Mouse (Mus musculus) cerebellum, postnatal 4 days (tissue): Measurements from ENCODE around the gene Apbb2.

Experiments used
- DNase-seq, 2 experiments: peaks; one replicate each; pipeline ENCODE4 v3.0.0; 2022; ENCODE audit warnings: low spot score in 2 of 2, mixed read lengths in 1 of 2

The Apbb2 gene

DNA sequence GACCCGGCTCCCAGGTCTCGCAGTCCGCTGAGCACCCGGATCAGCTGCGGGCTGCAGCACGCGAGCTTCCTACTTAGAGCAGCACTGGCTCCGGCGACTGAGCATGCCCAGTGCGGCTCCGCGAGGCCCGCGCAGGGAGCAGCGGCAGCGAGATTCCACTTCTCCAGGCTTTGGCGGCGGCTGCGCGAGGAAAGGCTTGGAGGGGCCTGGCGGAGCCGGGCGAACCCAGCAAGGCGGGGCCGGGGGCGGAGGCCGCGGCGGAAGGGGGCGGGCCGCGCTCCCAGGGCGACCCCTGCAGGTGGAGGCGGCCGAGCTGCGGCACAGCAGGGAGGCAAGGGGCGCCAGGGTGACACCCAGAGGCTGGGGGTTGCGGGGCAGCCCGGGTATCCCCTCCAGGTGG lies at the start of gene Apbb2:
Apbb2 (minus strand) TSS at position 188 of the 400 bp plus-strand sequence.
- DNase-seq, result peak; percentile 91 to 94

DNA sequence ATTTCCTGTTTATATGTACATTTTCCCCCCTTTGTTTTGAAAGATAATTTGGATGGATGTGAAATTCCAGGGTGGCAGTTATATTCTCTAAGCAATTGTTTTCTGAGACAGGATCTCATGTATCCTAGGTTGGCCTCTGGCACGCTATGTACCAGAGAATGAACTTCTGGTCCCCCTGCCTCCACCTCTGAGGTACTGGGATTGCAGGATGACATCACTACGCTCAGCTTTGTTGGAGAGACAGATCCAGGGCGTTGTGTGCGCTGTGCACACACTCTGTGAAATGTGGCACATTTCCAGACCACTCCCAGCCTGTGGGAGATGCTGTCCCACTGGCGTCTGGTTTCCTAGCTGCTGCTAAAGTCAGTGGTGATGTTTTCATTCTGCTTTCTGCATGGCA lies 35.6 kb upstream of the Apbb2 start:
- no peak for DNase-seq

DNA sequence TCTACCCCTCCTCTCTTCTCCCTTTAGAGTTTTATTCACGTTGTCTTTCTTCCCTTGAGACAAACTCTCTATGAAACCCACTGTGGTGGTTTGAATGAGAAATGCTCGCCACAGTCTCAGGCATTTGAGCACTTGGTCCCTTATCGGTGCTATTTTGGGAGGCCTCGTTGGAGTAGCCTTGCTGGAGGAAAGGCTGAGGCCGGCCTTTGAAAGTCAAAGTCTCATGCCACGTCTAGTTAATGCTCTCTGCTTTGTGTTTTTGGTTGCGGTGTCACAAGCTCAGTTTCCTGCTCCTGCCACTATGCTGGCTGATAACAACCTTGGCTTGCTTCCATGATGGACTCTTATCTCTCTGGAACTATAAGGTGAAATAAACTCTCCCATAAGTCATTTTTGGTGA lies 28.9 kb upstream of the Apbb2 start:
- no peak for DNase-seq

DNA sequence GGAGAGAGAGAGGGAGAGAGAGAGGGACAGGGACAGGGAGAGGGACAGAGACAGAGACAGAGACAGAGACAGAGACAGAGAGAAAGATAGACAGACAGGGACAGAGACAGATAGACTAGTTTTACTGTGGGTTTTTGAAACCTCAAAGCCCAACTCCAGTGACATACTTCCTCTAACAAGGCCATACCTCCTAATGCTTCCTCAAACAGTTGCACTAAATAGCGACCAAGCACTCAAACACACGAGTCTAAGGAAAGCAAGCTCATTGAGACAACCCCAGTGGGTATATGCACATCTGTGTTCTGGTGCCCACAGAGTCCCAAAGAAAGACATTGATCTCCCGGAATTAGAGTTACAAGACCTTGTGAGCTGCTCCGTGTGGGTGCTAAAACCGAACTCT lies 24.7 kb upstream of the Apbb2 start:
- no peak for DNase-seq

DNA sequence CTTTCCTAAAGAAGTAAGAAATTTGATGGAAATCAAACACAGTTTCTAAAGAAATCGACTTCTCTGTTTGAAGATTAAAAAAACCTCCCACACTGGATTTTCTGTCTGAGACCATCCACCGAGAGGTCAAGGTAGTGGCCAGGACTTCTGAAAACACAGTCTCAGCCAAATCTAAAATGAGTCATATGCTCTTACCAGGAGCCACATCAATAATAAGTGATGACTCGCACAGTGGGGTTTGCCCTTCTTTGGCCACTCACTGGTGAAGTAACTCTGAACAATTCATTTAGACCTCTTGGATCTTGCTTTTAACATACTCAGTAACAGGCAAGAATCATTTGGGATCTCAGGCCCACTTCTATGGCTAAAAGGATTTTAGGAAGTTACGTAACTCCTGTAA lies 23.6 kb upstream of the Apbb2 start:
- no peak for DNase-seq

DNA sequence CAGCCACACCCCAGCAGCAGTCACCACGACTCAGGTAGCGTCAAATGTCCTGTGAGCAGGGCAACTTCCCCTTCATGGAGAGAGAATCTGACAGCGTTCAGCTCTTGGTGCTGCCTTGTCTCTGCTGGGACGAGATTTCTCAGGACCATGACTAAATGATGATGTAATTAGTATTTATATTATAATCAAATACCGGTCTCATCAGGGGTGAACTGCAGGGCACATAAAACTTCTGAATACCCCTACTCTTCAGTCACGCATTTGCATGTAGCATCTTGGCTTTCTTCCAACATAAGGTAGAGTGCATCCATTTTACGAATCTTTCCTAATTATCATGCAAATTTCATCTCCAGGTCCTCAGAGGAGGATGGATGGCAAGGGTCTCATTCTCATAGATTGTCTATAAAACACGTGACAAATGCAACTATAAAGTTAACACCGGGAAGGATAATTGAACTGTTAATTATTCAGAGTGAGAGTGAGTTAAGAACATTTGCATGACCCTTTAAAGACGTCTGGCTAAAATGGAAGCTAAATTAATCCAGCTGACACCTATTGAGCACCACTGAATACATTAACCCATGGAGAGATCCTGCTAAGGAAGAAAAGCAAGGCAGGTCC lies 17.0 kb upstream of the Apbb2 start:
- DNase-seq, result no peak

DNA sequence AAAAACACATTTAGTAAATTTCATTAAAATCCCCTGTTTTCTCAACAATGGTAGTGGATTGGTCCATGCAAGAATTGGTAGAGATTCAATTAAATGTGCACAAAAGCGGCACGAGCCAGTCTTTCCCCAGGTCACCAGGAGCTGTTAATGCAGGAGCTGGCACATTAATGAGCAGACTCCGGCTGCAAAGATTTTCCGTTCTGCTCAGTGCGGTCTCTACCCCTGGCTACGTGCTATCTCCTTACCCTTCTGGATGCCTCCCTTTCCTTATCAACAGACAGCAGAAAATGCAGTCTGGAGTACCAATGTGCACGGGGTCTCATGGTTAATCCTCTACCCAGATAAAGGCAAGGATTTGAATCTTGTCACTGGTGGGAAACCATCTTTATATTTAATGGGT lies 9.2 kb upstream of the Apbb2 start:
- DNase-seq, result no peak

DNA sequence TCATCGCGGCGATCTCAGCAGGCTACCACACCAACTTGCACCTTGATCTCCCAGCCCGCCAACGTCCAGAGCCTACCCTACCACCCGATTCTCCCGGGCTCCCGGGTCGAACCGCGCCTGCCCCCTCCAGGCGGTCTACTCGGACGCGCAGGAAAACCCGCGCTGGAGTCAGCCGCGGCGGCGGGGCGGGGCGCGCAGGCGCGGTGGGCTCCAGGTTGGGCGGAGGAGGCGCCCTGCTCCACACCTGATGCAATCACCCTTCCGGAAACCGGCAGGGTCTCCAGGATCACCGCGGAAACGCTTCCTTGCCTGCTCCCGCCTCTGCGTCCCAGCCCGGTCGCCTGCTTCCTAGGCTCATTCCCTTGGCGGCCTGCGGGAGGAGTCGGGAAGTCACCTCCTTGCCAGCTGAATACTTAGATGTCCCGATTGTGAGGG lies 1.6 kb upstream of the Apbb2 start:
- peak; percentile 70 to 81 for DNase-seq

DNA sequence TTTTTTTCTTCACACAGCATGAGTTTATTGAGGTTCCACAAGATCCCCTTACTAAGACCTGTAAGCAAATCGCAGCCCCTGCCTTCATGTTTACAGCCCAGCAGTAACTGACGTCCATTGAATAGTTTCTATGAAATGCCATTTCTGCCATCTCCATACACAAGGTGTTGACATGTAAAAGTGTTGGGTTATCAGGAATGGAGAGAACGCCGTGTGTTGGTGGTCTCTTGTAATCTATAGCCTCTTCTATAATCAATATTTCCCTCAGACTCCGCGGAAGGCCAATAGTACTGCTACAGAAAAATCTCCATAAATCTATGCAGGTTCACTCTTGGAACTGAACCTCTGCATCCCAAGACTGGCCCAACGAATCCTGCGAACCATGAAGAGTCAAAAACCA lies 1.1 kb upstream of the Apbb2 start:
- DNase-seq, result no peak

DNA sequence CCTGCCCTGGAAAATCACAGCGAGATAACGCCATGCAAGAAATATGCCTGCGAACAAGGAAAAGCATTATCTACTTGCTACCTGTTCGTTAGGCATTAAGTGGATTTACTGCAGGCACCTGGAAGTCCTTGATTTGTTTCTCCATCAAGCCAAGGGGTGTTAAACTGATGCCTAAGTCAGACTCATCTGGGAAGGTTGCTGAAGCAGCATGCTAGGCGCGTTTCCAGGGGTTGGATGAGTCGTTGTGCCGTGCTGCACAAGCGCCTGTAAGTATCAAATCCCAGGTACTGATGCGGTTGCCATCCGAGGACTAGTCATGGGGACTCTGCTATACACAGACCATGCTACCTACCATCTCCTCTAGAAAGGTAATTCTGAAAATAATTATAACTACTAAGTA lies 611 bp upstream of the Apbb2 start:
- DNase-seq, result no peak

DNA sequence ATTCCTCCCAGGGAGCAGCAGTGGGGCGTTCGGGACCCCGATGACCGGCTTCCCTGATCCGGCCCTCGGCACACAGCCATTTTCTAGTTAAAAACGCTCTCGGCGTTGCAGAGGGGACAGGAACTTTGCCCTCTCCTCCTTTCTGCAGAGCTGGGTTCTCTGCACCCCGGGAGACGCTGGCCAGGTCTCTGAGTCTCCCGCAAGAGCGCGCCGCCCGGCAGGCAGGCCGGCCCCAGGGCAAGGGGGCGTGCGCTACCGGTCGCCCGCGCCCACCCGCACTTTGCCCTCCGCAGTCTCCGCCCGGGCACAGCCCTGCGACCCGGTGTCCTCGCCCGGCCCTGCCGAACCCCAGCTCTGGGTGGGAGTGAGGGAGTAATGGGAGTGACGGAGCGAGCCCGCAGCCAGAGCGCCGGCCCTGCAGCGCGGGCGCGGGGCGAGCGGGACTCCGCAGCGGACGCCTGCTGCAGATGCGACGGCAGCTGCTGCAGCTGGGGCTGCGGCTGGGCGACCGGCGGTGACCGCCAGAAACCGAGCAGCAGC lies 593 bp downstream of the Apbb2 start:
- DNase-seq, result peak in 1 of 2 experiments; percentile 38

DNA sequence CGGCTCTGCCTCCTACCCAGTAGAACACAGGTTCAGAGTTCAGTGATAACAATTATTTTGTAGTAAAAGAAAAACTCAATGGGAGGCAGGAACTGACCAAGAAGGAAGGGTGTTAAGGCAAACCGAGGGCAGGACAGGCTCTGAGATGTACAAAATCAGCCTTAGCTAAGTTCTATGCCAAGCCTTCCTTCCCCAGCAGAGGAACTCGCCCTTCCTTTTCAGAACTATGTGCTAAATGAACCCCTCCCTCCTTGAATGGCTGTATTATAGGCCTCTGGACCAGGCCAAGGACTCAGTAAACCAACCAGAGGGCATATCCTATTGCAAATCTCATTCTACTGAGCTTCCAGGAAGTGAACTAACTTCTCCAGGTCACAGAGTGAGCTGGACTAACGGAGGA lies 3.6 kb downstream of the Apbb2 start:
- DNase-seq, result no peak

DNA sequence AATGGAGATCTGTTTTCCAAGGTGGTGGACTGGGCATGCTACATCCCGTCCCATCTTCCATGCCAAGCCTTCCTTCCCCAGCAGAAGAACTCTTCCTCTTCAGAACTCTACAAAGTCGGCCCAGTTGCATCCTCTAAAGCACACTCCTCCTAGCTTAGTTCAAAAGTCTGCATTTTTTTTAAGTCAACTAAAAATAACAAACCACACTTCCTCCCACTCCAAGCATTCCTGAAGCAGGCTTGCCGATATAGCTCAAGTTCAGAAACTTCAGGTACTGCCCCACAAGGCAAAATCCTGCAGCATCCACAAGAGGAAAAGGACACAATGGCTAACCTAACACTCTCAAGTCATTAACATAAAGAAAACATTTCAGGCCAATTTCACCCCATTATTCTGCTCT lies 4.9 kb downstream of the Apbb2 start:
- no peak for DNase-seq

DNA sequence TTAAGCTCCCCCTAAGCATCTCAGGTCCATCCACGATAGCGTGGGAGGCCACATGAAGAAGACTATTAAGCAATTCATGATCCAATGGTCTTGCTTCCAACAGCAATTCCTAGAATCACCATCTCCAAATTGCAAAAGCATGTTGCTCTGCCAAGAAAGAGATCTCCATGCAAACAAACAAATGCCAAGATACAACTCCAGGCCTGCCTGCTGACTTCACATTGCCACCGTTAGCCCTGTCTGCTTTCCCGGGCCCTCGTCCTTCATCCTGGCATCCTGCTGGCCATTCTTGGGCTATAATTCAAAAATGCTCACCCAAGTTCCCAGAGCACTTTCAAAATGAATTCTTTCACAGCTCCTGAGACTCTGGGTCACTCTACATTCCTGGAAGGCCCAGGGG lies 5.6 kb downstream of the Apbb2 start:
- DNase-seq, result no peak

DNA sequence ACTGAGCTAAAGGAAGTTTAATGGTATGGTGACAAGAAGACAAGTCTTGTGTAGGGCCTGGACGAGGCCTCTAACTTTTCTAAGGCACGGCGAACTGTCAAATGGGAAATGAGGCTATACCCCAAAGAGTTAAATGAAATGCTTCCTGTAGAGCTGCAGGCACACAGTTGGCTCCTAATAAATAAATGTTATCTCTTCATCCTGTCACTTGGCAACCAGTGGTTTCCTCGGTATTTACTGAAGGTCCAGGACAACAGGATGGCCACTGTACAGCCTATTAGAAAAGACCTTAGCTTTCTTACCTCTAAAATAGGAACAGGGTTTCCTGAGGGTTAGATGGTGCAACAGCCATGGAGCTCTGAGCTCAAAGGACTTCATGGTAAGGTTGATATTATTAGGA lies 6.7 kb downstream of the Apbb2 start:
- DNase-seq, result no peak

DNA sequence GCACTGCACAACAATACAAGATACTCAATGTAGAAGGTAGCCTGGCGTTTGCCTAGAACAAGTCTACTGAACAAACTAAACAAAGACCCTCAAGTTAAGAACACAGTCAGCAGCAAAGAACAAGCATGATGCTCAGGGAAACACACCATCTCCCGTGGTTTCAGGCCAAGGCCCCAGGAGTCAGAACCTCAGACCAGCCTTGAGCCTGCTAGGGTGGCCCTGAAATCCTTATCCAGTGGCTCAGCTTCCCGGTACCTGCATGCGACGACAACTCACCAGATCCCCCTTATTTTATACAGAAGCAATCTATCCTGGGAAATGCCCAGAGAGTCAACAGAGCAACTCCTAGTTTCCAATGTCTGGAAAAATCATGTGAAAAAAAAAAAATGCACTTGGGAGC lies 7.2 kb downstream of the Apbb2 start:
- DNase-seq, result no peak

DNA sequence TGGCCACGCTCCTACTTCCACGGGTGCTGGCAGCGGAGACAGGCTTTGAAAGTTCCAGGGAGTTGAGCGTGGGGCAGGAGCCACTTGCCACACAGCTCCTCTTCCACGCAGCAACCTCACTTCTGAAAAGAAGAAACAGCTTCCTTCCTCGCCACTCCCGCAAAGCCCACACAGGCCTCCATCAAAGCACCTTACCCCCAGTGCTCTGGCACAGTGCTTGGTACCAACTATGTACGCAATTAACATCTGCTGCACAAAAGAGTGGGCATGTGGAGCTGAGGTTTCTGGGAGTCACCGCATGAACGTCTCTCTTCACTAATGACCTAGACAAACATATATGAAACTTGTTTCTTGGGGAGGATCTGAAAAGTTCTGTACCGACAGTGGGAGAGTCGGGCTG lies 8.3 kb downstream of the Apbb2 start:
- no peak for DNase-seq

DNA sequence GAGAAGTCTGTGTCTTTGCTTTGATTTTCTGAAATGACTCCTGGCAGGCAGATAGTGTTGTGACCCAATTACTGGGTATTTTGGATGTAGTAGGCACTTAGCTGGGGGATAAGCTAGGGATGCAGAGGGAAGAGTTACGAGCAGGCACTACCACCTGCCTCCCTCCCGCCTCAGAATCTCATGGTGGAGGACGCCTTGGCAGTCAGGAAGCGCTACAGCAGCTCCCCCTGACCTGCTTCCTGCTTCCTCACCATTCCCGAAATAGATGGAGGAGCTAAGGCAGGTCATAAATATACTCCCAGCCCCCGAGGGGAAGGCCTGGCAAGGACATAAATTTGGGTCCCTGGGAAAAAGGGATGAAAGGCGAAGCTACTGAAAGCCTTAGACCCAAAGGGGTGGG lies 9.3 kb downstream of the Apbb2 start:
- no peak for DNase-seq

DNA sequence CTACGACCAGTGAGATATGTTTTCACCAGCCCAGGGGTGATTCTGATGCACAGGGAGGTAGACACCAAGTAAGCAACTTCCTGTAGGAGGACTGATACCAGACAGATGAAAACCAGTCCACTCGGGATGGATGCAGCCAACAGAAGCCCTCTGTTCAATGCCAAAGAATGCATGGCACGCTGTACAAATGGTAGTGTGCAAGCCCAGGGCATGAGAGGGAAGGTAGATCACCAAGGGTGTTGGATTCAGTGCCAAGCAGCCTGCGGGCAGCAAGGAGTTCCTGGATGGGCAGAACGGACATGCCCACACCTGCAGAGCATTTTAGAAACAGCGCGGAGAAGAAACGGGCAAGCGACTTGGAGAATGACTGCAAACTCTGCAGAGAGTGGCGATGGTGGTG lies 10.8 kb downstream of the Apbb2 start:
- no peak for DNase-seq

DNA sequence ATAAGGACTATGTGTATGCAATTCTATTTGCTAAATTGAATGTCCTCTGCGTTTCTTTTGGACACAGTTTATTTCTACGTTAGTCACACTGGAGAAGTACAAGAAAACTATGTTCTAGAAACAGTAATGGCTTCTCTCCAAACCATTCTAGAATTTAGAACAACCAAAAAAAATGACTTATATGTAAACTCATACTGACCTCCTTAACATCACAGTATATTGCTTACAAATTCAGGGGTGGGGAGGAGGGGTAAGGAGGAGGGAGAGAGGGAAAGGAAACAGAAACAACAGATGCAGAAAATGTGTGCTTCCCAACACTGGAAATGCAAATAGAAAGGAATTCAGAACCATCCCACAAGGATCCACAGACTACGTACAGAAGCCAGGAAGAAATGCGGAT lies 11.4 kb downstream of the Apbb2 start:
- DNase-seq, result no peak

DNA sequence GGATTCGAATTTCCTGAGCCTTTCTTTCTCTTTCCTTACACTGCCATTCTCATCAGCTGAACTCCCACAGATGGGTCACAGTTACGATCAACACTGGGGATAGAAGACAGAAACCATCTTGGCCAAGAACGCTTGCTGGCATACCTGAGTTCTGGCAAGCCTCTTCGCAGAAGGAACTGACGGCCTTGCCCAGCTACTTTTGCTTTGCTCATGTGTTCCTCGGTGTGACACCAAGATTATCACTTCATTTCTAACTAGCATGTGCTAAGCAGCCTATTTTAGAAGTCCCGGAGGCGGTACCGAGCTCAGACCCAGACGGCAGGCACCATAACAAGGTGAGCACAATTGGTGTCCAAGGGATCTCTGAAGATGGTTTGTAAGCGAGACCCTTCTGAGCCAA lies 12.9 kb downstream of the Apbb2 start:
- no peak for DNase-seq

DNA sequence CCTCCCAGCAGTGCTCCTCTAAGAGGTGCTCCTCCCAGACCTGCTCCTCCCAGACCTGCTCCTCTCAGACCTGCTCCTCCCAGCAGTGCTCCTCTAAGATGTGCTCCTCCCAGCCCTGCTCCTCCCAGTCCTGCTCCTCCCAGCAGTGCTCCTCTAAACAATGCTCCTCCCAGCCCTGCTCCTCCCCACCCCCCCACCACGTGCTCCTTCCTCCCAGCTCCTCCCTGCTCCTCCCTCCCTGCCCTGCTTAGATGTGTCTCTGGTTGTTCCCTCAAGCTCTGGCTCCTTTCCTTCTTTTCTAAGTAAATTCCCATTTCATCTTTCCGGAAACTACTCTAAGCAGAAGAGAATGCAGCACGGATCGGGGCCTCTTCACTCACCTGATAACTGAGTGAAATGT lies 14.2 kb downstream of the Apbb2 start:
- no peak for DNase-seq

DNA sequence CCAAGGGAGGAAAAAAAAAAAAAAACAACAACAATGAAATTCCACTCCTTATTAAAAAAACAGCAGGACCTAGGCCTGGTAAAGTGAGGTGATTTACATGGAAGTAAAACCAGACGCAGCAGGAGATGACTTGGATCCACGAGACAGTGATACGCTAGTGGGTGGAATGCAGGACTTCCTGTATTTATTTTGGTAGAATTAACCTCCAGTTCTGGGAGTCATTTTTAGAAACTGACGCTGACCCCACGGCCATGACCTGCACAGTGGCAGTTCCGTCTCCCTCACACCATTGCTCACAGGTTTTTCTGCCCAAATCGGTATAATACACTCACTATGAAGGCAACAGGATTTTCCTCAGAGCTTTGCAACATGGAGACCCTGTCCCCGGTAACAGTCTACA lies 14.8 kb downstream of the Apbb2 start:
- no peak for DNase-seq

DNA sequence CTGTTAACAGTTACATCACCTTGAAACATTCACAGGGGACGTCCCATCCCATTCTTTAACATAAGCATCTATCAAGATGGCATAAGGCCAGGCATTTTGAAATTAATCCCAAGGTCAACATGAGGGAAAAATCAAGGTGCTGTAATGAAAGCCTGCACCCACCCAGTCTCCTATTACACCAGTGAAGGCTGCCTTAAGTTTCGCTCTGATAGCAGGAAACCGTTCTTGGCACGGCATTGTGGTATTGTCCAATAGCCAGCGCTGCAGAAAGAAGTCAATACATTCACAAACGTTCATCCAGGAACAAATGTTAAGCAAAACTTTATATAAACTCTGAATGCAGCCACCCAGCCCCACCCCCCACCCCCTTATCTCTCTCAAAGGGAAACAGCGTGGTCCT lies 15.4 kb downstream of the Apbb2 start:
- DNase-seq, result no peak
